Mouse (Mus musculus): Measurements from ENCODE around the gene Gm26727.

DNA sequence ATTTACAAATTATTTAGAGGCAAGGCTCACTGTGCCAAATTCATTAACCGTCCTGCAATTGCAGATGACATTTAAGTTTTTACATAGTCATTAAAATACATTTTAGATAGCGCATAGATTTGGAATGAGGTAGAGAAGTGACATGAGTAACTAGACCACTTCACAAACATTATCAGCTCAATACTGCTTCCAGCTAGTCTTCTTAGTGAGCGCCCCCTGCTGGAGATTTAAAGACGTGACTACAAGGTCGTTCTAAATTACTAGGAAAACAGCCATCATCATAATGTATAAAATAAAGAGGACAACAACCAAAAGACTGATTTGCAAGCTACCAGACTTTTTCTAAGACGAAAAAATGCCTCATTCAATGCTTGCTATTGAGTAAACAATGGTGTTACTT is 44.8 kb upstream of the Gm26727 start:
- TF ChIP-seq POLR2A (IDR thresholded peaks at IDR 0.05; ENCODE audit: insufficient read depth, low read length) (no peak), CTCF (IDR thresholded peaks at IDR 0.05; ENCODE audit: low read depth, low read length) (no peak)
